Mouse (Mus musculus) lung, postnatal 0 days (tissue): Measurements from ENCODE around the gene Hpcal4. TPM values are rescaled to one million over a fixed set of nuclear protein-coding genes. Genes with fewer than 3 reads are reported as not detected.

ENCODE experiments used
- ATAC-seq: fragments of 200-750 bp; cut with Nextera tagmentation; 2 replicates; pipeline ENCODE4 v1.8.0; 2017; ENCODE audit warnings: moderate library complexity
- DNase-seq: peaks from one replicate; pipeline ENCODE4 v3.0.0-alpha.2; 2016; ENCODE audit warnings: low spot score
- H3K27ac ChIP-seq: fragments of 300-500 bp; sonication (generic); 2 replicates; pipeline ENCODE4 v1.5.1; 2014; ENCODE audit warnings: antibody characterized with exemption, mild to moderate bottlenecking, low read length, mixed read lengths
- H3K27me3 ChIP-seq: fragments of 300-500 bp; sonication (generic); replicated peaks from 2 replicates; pipeline ENCODE4 v1.6.1; 2014; ENCODE audit warnings: low read length, mixed read lengths; ENCODE audit not compliant: insufficient read depth
- H3K36me3 ChIP-seq: fragments of 300-500 bp; sonication (generic); 2 replicates; pipeline ENCODE4 v1.6.1; 2014; ENCODE audit warnings: low read length, mixed read lengths; ENCODE audit not compliant: insufficient read depth
- H3K4me1 ChIP-seq: fragments of 300-500 bp; sonication (generic); 2 replicates; pipeline ENCODE4 v1.6.1; 2014; ENCODE audit warnings: antibody characterized with exemption, low read depth, low read length, mixed read lengths; ENCODE audit not compliant: insufficient read depth
- H3K4me2 ChIP-seq: fragments of 300-500 bp; sonication (generic); replicated peaks from 2 replicates; pipeline ENCODE4 v1.6.1; 2014; ENCODE audit warnings: low read depth, mild to moderate bottlenecking, low read length, moderate library complexity, mixed read lengths
- H3K4me3 ChIP-seq: fragments of 300-500 bp; sonication (generic); 2 replicates; pipeline ENCODE4 v1.5.1; 2014; ENCODE audit warnings: low read depth, low read length
- H3K9ac ChIP-seq: fragments of 300-500 bp; sonication (generic); replicated peaks from 2 replicates; pipeline ENCODE4 v1.6.1; 2014; ENCODE audit warnings: low read depth, mild to moderate bottlenecking
- H3K9me3 ChIP-seq: fragments of 300-500 bp; sonication (generic); 2 replicates; pipeline ENCODE4 v1.6.1; 2016; ENCODE audit warnings: low read length, mixed read lengths
- CTCF ChIP-seq: IDR thresholded peaks from 2 replicates; pipeline ENCODE4 v1.5.1; 2016; ENCODE audit warnings: antibody characterized with exemption, mild to moderate bottlenecking
- EP300 ChIP-seq: IDR thresholded peaks from 2 replicates; pipeline ENCODE4 v1.6.1; 2016; ENCODE audit warnings: antibody characterized with exemption, mild to moderate bottlenecking, control low read depth
- WGBS: fragments of 180-500 bp; shearing (Covaris S2); extraction: QIAGEN DNeasy Blood & Tissue Kit; methylation state at CpG from one replicate; pipeline ENCODE4 v1.1.7; 2014; 5-methylcytosine and 5-hydroxymethylcytosine counted together
- polyA plus RNA-seq: library from polyadenylated mRNA; unstranded; fragments of >200 nt; fragmentation: Nextera tagmentation; extraction: Ambion mirVana; gene quantifications from 2 replicates; pipeline ENCODE4 v1.2.1, GENCODE M21; 2015

The Hpcal4 gene
- polyA plus RNA-seq, 1 experiment from 2014 or later, result 0.20 TPM

- no peak for TF ChIP-seq CTCF
- no peak for TF ChIP-seq EP300
- H3K4me1 ChIP-seq, result no peaks in the 10 kb centered on the region
- no peaks in the 10 kb centered on the region for H3K9me3 ChIP-seq
These were observed 11.2 kb upstream of the Hpcal4 start for GRCm38 (mm10) chr4:123171811-123172210.

GRCm38 (mm10) chr4:123183239-123184056, 421 bp downstream of the Hpcal4 start:
- TF ChIP-seq CTCF (no peak), EP300 (no peak)
- Histone ChIP-seq H3K4me1 (peaks cover 6% of the 10 kb centered on the region; the same call in 1 of the 2 replicates), H3K9ac (no peak overlapping the region), H3K27ac (no peak overlapping the region), H3K4me2 (peak overlapping the region; percentile 56), H3K4me3 (peak overlapping the region; percentile 29), H3K9me3 (no peaks in the 10 kb centered on the region), H3K36me3 (no peaks in the 10 kb centered on the region), H3K27me3 (peaks cover 37% of the 10 kb centered on the region)
- peak; percentile 89 for ATAC-seq
- 7% methylated on average over 42 of the region's 44 CpGs for WGBS
- DNase-seq, result peak; percentile 73

More at GRCm38 (mm10) chr4:123171811-123172210, 11.2 kb upstream of the Hpcal4 start:
- DNase-seq (no peak), ATAC-seq (no peak)
- no peaks in the 10 kb centered on the region for H3K27me3 ChIP-seq
- no peaks in the 10 kb centered on the region for H3K36me3 ChIP-seq
- no peak overlapping the region for H3K27ac ChIP-seq
- no peak overlapping the region for H3K4me2 ChIP-seq
- H3K9ac ChIP-seq, result no peak overlapping the region
- no peak overlapping the region for H3K4me3 ChIP-seq

GRCm38 (mm10) chr4:123184816-123185215, 1.8 kb downstream of the Hpcal4 start:
- no peak for ATAC-seq
- Histone ChIP-seq H3K9me3 (no peaks in the 10 kb centered on the region), H3K27me3 (peaks cover 37% of the 10 kb centered on the region), H3K4me3 (no peak overlapping the region), H3K4me1 (peaks cover 6% of the 10 kb centered on the region; the same call in 1 of the 2 replicates), H3K27ac (no peak overlapping the region), H3K36me3 (no peaks in the 10 kb centered on the region), H3K9ac (no peak overlapping the region), H3K4me2 (no peak overlapping the region)
- DNase-seq, result no peak
- WGBS, result 53% methylated on average over 3 of the region's 3 CpGs
- no peak for TF ChIP-seq CTCF
- TF ChIP-seq EP300, result no peak

- Histone ChIP-seq H3K9ac (no peak overlapping the region), H3K4me2 (no peak overlapping the region), H3K4me1 (no peaks in the 10 kb centered on the region), H3K4me3 (no peak overlapping the region), H3K27me3 (no peaks in the 10 kb centered on the region), H3K9me3 (no peaks in the 10 kb centered on the region), H3K36me3 (no peaks in the 10 kb centered on the region), H3K27ac (no peak overlapping the region)
- no peak for ATAC-seq
- DNase-seq, result no peak
- no peak for TF ChIP-seq EP300
- no peak for TF ChIP-seq CTCF
- 59% methylated on average over 11 of the region's 11 CpGs for WGBS
These were observed 9.3 kb downstream of the Hpcal4 start for GRCm38 (mm10) chr4:123192336-123192735.

GRCm38 (mm10) chr4:123193791-123194190, 10.8 kb downstream of the Hpcal4 start:
- H3K27me3 ChIP-seq, result no peaks in the 10 kb centered on the region
- WGBS, result 88% methylated on average over 11 of the region's 11 CpGs
- DNase-seq, result no peak

GRCm38 (mm10) chr4:123196695-123197094, 13.7 kb downstream of the Hpcal4 start:
- Histone ChIP-seq H3K9me3 (no peaks in the 10 kb centered on the region), H3K4me3 (no peak overlapping the region), H3K27ac (no peak overlapping the region), H3K4me1 (0 out of 2 replicates have a peak, but pooled peaks cover 5% of the 10 kb centered on the region), H3K4me2 (no peak overlapping the region), H3K27me3 (peaks cover 14% of the 10 kb centered on the region), H3K9ac (no peak overlapping the region), H3K36me3 (no peaks in the 10 kb centered on the region)
- 35% methylated on average over 6 of the region's 6 CpGs for WGBS
- ATAC-seq, result no peak
- TF ChIP-seq EP300, result no peak
- TF ChIP-seq CTCF, result no peak
- no peak for DNase-seq

More at GRCm38 (mm10) chr4:123193791-123194190, 10.8 kb downstream of the Hpcal4 start:
- H3K4me1 ChIP-seq, result no peaks in the 10 kb centered on the region
- no peak for ATAC-seq
- H3K9me3 ChIP-seq, result no peaks in the 10 kb centered on the region
- no peak overlapping the region for H3K4me2 ChIP-seq
- no peaks in the 10 kb centered on the region for H3K36me3 ChIP-seq
- H3K27ac ChIP-seq, result no peak overlapping the region
- TF ChIP-seq EP300, result no peak
- TF ChIP-seq CTCF, result no peak
- H3K9ac ChIP-seq, result no peak overlapping the region
- no peak overlapping the region for H3K4me3 ChIP-seq
